Mouse (Mus musculus) spleen, postnatal 36 days (tissue): ENCODE measurements around the gene Olfr1420.
A peak's percentile ranks its signal among the peaks of the same experiment; 100 is the strongest.
"Not testable (repeated sequence)": the region's sequence is repeated elsewhere in the genome, so short reads cannot be mapped to it uniquely, and the experiment has no call there.

Experiments used
- DNase-seq, 2 experiments: peaks; one replicate each; pipeline ENCODE4 v3.0.0; 2022; ENCODE audit warnings: low spot score in 2 of 2, mixed read lengths in 1 of 2

Gene Olfr1420

DNA sequence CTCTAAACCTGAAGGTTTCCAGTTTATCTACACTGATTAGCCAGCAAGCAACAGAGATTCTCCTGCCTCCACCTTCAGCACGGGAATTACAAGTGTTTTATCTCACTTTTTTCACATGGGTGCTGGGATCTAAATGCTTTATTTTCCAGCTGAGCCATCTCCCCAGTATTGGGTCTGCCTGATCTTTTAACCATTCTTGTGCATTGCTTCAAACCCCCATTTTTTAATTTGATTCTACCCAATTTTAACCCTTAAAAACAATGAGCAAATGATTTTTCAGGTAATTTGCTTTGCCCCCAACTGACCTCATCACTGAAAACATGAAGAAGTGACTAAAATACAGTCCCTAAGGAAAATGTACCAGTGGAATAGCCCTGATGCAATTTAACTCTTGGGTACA lies at the start of gene Olfr1420:
Gene Olfr1420, plus strand, starts transcription at position 301 of the 400 bp plus-strand sequence.
- no peak for DNase-seq

DNA sequence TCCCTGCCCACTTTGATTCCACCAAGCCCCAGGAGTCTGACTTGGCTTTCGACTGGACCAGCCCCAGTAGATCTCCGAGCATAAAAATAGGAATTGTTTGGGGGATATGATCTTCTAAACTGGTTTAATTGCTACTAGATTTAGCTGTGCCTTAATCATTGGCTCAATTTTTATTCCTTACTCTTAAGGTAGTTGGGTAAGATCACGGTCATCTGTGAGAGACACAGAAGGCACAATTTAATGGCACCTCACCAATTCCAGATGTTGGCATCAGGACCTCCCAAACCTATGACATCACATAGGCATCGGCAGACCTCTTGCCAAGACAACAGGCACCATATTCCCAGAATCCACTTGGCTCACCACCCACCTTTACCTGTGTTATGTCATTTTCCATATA lies 47.2 kb upstream of the Olfr1420 start, which contains the start of gene Olfr1417:
Gene Olfr1417, minus strand, starts transcription at position 101 of the 400 bp plus-strand sequence.
- no peak for DNase-seq

DNA sequence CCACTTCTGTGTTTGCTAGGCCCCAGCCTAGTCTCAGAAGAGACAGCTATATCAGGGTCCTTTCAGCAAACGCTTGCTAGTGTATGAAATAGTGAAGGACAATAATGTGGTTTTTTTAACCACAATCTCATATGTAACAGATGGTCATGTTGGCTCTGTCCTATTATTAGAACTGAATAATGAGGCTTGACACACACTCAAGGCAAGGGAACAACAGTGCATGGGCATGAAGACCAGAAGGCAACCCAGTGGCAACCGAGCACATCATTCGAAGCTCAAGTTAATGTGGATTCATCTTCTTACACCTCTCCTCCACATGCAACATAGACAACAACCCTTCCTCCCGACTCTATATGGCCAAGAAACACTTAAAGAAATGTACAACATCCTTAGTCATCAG lies 40.0 kb upstream of the Olfr1420 start:
- no peak for DNase-seq

DNA sequence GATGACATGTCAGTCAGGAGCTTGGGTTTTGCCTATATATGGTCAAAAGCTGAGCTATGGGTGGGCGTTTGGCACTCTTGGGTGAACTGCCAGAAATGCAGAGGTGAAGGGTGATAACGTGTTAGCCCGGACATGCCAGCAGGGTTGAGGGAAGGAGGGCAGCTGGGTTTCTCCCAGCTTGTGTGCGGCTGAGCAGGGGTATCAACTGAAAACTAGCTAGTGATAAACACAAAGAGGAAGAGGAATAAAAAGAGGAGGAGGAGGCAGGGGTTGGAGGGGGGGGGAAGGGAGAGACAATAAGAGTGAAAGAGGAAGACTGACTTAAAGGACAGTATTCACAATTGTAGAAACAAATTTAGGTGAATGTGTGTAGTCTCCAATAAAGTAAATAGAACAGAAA lies 33.7 kb upstream of the Olfr1420 start:
- no peak for DNase-seq

DNA sequence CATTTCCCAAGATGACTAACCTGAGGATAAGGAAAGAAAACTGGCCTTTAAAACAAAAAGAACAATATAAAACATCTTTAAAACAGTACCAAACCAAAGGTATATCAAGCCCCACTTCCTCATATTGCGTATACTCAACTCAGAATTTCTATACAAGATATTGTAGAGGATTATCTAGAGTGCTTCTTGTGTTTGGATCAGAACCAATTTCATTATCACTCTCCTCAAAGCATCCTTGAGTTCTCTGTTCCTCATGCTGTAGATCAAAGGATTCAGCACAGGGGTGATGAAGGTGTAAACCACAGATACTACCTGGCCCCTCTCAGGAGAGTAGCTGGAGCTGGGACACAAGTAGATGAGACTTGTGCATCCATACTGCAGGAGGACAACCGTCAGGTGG lies 31.5 kb upstream of the Olfr1420 start:
- no peak for DNase-seq

DNA sequence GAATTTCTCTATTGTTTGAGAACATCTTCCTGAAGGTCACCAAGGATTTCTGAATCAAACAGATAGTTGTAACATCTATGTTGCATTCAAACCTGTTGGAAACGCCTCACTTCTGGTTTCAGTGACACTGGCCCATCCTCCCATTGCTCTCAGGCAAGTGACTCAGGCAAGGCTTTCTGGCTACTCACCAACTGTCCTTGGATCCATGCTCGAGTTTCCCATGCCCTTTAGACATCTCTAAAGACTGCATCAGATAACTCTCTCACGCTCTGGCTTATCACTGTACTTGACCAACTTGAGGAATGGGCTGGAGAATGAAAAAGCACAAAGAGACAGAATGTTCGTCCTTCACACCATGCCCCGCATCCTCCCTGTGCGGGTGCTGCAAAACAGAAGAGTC lies 29.9 kb upstream of the Olfr1420 start:
- DNase-seq, result no peak

DNA sequence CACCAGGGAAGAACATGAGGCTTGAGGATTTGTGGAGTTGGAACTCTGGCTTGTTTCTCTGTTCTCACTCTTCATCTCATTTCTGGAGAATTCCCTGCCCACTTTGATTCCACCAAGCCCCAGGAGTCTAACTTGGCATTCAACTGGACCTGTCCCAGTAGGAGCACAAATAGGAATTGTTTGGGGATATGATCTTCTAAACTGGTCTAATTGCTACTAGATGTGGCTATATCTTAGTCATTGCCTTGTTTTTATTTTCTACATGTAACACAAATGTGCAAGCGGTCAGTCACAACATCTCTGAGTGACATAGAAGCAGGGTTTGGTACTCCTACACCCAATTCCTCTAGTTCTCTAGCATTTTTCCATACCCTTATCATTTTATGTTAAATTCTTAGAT lies 25.4 kb upstream of the Olfr1420 start, which contains the start of gene Olfr1418:
Gene Olfr1418, minus strand, starts transcription at position 101 of the 400 bp plus-strand sequence.
- no peak for DNase-seq

DNA sequence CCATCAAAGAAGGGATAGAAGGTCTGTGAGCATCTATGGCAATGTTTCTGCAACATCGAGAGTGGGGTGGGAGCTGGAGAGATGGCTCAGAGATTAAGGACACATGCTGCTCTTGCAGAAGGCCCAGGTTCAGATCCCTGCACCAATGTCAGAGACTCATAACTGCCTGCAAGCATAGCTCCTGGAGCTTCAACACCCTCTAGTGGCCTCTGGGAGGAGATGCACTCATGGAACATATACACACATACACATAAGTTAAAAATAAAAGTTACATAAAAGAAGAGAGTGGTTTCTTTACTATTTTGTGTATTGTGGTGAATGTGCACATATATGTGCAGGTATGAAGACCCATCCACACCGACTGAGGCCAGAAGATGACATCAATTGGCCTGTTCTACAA lies 18.5 kb upstream of the Olfr1420 start:
- no peak for DNase-seq

DNA sequence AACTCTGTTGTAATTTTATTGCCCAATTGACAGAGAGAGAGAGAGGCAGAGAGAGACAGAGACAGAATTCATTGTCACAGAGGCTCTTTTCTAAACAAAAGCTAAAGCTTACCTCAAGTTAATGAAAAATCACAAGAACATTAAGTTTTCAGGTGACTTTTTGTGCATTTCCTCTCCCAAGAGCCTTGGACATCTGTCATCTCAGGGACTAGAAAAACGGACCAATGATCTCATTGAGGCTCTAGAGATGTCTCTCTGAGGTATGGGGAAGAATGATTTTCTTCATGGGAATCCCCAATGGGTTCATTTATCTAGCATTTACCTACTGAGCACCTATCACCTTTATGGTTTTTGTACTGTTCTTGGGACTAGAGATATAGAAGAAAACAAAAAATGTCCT lies 11.4 kb upstream of the Olfr1420 start, which contains the start of gene Olfr1419:
Gene Olfr1419, minus strand, starts transcription at position 101 of the 400 bp plus-strand sequence.
- no peak for DNase-seq

DNA sequence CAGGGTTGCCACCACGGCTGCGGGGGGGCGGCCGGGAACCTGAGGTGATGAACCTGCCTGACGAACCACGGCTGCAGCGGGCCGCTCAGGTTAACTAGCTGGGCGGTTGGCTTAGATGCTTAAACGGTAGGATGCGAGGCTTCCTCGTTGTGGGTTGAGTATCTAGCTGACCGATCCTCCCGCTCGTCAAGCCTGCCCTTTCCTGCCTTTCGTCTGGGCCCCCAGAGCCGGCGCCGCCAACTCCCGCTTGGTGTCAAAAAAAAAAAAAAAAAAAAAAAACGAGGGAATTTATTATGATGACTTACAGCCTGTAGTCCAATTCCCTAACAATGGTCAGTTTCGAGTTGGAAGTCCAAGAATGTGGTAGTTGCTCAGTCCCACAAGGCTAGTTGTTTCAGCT lies 8.0 kb upstream of the Olfr1420 start:
- not testable (repeated sequence) for DNase-seq

DNA sequence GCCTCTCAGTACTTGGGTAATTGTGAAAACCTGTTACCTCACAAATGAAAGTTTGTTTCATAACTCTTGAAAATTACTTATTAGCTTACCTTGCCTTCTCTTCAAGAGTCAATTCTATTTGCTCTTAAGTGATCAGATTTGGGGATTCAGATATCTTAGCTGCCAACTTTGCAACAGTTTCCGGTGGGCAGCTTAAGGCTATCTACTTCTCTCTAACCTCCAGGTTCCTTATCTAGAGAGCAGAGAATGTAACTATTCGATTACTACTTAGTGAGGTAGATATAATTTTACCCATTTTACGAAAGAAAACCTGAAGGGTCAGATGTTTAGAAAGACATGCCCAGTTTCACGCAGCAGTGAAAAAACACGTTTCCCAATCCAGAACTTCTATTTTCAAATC lies 24.7 kb downstream of the Olfr1420 start:
- DNase-seq, result no peak

DNA sequence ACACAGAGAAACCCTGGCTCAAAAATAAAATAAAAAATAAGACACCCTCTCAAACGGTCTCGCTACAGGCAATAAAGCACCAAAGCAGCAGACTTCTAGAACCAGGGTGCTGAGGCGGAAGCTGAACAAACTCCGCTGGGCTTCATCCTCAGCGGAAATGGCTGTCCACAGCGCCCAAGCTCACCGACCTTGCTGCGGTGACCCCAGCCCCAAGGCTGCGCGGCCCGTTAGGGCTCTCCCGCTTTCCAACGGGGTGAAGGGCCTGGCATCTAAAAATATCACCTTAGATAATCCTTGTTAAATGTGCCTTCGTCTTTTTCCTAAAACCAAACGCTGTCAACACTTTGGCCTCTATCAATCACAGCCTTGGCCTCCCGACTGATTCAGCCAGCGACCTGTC lies 25.2 kb downstream of the Olfr1420 start:
- DNase-seq, result peak; percentile 3 to 6

DNA sequence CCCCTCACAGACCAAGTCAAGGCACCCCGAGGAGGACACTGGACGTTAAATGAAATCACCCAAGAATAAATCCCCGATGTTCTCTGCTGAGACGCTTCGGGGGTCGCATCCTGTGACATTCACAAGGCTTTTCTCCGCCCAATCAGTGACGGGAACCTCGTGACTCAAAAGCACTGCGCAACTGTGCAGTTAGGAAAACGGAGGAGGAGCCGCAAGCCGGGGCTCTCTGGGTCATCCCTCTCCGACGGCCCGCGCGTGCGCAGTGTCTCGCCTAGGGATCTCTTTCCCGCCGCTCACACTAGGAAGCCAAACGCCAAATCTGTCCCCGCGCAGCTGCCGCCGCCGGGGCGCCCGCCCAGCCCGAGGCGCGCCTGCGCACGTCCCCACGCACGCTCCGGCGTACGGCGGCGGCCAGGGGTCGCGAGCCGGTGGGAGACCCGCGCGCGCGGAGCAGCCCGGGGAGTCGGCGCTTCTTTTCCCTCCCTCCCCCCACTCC lies 25.7 kb downstream of the Olfr1420 start, which contains the start of gene Patl1:
Gene Patl1, plus strand, starts transcription at position 363 of the 496 bp plus-strand sequence.
- DNase-seq, result peak; percentile 98

DNA sequence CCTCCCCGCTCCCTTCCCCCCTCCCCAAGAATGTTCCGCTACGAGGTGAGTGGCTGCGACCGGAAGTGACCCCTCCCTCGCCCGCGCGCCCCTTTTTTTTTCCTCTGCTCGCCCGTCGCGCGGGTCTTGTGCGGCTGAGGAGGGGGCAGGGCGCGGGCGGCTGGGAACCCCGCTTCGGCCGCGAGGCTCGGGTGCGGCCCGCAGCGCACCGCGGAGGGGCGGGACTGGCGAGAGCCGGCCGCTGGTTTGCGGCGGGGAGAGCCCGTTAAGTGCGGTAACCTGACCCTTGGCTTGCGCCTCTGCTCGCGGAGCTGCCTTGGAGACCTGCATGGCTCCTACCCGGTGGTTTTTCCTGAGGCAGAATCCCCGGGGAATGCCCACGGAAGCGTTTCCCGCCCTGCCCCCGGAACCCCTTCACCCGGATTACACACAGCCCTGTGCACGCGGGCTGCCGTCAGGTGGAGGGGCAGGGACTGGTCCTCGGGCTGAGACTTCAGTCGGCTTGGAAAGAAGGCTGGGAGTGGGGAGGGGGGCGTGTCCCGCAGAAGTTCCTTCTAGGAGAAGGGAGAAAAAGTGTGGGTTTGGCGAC lies 26.3 kb downstream of the Olfr1420 start:
- DNase-seq, result peak; percentile 23 to 38

DNA sequence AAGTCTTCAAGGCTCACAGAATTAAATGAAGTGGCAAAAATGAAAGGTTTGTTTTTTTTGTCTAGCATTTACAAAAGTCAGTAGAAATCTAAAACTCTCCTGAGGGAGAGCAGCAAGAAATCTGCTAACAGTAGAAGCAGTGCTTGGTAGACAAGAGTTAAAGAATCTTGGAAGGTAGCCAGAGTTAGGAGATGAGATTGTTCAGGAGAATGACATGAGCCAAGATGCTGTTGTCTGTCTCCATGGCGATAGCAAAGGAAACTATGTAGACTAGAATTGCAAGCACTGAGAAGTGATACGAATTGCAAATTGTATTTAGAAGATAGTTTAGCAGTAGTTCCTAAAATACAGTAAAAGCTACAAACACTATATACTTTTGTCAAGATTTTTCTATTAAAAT lies 29.4 kb downstream of the Olfr1420 start:
- no peak for DNase-seq

DNA sequence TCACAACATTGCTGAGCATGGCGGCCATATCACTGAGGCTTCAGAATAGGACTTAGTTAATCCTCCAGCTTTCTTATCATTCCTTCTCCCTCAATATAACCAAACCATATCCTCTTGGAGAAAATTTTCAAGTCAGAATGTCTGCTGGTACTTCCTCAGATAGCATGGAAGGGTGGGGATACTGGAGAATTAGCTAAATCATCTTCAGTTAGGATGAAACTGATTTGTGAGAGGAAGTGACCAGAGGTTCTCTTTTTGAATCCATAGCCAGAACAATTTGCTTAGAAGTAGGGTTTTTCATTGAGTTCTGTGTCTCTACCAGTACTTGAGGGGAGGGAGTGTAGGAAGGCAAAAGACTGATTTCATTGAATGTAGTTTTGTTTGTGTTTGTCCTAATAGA lies 35.7 kb downstream of the Olfr1420 start:
- DNase-seq, result no peak

DNA sequence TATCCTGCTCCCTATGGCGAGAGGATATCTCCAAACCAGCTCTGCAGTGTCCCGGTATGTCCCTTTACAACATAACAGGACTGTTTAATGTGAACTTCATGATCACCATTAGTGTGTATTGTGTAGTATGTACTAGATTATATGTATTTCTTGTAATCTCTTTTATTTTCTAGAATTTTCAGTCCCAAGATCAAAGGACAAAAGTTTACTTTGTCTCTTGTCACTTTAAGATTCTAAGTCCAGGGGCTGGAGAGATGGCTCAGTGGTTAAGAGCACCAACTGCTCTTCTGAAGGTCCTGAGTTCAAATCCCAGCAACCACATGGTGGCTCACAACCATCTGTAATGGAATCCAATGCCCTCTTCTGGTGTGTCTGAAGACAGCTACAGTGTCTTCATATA lies 36.1 kb downstream of the Olfr1420 start:
- DNase-seq, result not testable (repeated sequence)

DNA sequence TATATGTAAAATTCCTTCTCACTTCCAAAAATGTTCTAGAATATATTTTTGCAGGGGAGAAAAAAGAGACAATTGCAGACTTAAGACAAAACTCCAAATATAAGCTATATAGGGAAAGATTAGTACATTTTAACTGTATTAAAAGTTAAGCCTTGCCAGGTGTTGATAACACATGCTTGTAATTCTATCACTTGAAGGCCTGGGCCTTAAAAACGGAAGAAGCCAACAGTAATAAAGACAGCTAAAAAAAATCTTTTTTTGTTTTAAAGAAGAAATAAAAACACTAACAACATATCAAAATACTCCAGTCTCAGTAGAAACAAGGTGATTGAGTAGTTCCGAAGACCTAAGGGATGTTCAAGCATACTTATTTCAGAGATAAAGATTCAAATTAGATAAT lies 40.0 kb downstream of the Olfr1420 start:
- no peak for DNase-seq

DNA sequence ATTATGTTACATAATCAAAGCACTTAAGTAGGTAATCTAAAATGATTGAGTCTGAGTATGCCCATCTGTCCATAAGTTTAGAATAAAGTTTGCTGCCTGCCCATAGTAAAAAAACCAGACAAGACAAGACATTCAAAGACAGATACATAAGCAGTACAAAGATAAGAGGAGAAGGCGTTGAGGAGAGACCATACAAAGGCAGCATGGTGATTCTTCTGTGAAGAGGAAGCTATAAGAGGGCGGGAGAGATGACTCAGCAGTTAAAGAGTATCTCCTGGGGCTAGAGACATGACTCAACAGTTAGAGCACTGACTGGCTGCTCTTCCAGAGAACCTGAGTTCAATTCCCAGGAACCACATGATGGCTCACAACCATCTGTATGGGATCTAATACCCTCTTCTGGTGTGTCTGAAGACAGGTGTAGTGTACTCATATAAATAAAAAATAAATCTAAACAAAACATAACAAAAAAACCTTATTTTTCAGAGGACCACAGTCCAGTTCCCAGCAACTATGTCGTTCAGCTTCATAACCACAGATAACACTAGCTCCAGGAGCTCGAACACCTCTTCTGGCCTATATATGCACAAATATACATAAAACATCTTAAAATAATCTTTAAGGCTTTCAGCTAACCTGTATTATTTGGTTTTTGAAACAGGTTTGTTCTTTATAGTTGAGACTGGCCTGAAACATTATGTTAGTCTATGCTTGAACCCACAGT lies 41.8 kb downstream of the Olfr1420 start:
- peak in 1 of 2 experiments; percentile 29 for DNase-seq

DNA sequence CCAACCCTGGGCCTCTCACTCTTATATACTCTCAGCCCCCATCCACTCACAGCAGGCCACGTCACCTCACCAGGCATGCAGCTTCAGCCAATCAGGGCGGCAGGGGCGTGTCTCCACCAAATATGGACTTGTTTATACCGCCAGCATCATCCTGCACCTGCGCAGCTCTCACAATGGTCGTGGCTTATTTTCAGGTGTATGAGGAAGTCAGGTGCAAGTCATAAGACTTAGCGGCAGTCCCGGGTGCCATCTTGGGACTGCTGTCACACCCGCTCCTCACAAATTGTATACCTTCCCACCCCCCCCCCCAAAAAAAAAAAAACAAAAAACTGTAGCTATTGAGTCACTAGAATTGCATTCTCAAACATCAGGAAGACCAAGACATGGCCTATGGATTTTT lies 60.1 kb downstream of the Olfr1420 start:
- DNase-seq, result not testable (repeated sequence)
